Mouse (Mus musculus) G1E (cell line): ENCODE results near the gene Celf2.

Source experiments
- CTCF ChIP-seq: IDR thresholded peaks from 2 replicates; pipeline ENCODE4 v1.5.1; 2012; ENCODE audit warnings: low read depth, low read length, inconsistent platforms, mixed read lengths
- GATA1 ChIP-seq: IDR thresholded peaks from 2 replicates; pipeline ENCODE4 v1.6.1; 2012; ENCODE audit warnings: borderline replicate concordance, low read length, inconsistent platforms, mixed read lengths
- GATA2 ChIP-seq: IDR thresholded peaks from 2 replicates; pipeline ENCODE4 v1.6.1; 2012; ENCODE audit warnings: low read depth, low read length, inconsistent platforms, borderline replicate concordance
- POLR2AphosphoS5 ChIP-seq: IDR thresholded peaks from 2 replicates; pipeline ENCODE4 v1.6.1; 2012; ENCODE audit warnings: low read depth, low read length, inconsistent platforms; ENCODE audit not compliant: insufficient replicate concordance

DNA sequence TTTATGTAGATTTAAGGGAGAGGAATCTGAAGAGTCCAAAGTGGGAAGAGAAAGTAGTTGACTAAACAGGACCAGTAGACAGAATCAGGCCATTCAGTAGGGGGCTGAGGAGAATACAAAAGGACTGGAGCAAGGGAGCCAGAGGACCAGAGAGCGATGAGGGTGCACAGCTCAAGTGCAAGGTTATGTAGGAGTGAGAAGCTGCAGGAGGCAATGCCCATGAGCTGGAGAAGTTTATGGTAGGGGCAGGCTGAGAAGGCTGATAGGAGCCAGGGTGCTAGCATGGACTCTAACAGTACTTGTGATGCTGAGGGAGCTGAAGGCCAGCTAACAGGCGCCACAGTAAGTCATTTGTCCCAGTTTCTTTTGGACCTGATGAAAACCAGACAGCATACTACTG, 718.5 kb downstream of the Celf2 start:
- TF ChIP-seq CTCF (no peak), GATA1 (no peak), GATA2 (no peak), POLR2AphosphoS5 (no peak)
